Mouse (Mus musculus) limb, embryonic 14.5 days (tissue): ENCODE data around the gene Abcg5. TPM values are rescaled to one million over a fixed set of nuclear protein-coding genes. Genes with fewer than 3 reads are reported as not detected.

ENCODE experiments used
- ATAC-seq: fragments of 200-750 bp; cut with Nextera tagmentation; 2 replicates; pipeline ENCODE4 v1.8.0; 2017; ENCODE audit warnings: low read depth, moderate number of reproducible peaks, moderate TSS enrichment; ENCODE audit not compliant: low FRiP score
- DNase-seq: peaks from one replicate; pipeline ENCODE4 v3.0.0-alpha.2; 2015; ENCODE audit warnings: low spot score
- H3K27ac ChIP-seq: fragments of 300-500 bp; sonication (generic); replicated peaks from 2 replicates; pipeline ENCODE4 v1.5.1; 2014; ENCODE audit warnings: low read depth, mild to moderate bottlenecking, low read length, moderate library complexity, mixed read lengths
- H3K27me3 ChIP-seq: fragments of 300-500 bp; sonication (generic); 2 replicates; pipeline ENCODE4 v1.6.1; 2014; ENCODE audit warnings: low read length, mixed read lengths; ENCODE audit not compliant: control insufficient read depth, insufficient read depth
- H3K36me3 ChIP-seq: fragments of 300-500 bp; sonication (generic); 2 replicates; pipeline ENCODE4 v1.6.1; 2014; ENCODE audit warnings: mild to moderate bottlenecking, low read length, moderate library complexity, mixed read lengths; ENCODE audit not compliant: control insufficient read depth, insufficient read depth
- H3K4me1 ChIP-seq: fragments of 300-500 bp; sonication (generic); 2 replicates; pipeline ENCODE4 v1.6.1; 2014; ENCODE audit warnings: antibody characterized with exemption, low read length, mixed read lengths; ENCODE audit not compliant: control insufficient read depth, insufficient read depth
- H3K4me2 ChIP-seq: fragments of 300-500 bp; sonication (generic); replicated peaks from 2 replicates; pipeline ENCODE4 v1.6.1; 2014; ENCODE audit warnings: low read depth, mild to moderate bottlenecking, low read length, moderate library complexity; ENCODE audit not compliant: severe bottlenecking
- H3K4me3 ChIP-seq: fragments of 300-500 bp; sonication (generic); replicated peaks from 2 replicates; pipeline ENCODE4 v1.5.1; 2014; ENCODE audit warnings: low read length
- H3K9ac ChIP-seq: fragments of 300-500 bp; sonication (generic); 2 replicates; pipeline ENCODE4 v1.6.1; 2014; ENCODE audit warnings: mild to moderate bottlenecking, low read depth, low read length, moderate library complexity; ENCODE audit not compliant: severe bottlenecking
- H3K9me3 ChIP-seq: fragments of 300-500 bp; sonication (generic); 2 replicates; pipeline ENCODE4 v1.6.1; 2016; ENCODE audit warnings: low read length; ENCODE audit not compliant: control insufficient read depth
- POLR2A ChIP-seq: fragments of 200-500 bp; IDR thresholded peaks from 2 replicates; pipeline ENCODE4 v1.8.0; 2012; ENCODE audit warnings: inconsistent platforms, mild to moderate bottlenecking, moderate library complexity, borderline replicate concordance; ENCODE audit not compliant: insufficient read depth, insufficient read length; ENCODE audit errors: extremely low read depth
- WGBS: fragments of 180-500 bp; shearing (Covaris S2); extraction: QIAGEN DNeasy Blood & Tissue Kit; methylation state at CpG from one replicate; pipeline ENCODE4 v1.1.7; 2014; 5-methylcytosine and 5-hydroxymethylcytosine counted together
- polyA plus RNA-seq, 2 experiments: library from polyadenylated mRNA; depleted of rRNA in 1 of 2; stranded (reverse) in 1 of 2; unstranded in 1 of 2; fragments of >200 nt; fragmentation: Nextera tagmentation in 1 of 2; extraction: Ambion mirVana in 1 of 2; gene quantifications; 2 replicates each; pipeline versions ENCODE4 v1.2.1 to v1.2.3; 2012 to 2014

Gene Abcg5
- polyA plus RNA-seq, 2 experiments: 1.3 to 1.7 TPM

DNA sequence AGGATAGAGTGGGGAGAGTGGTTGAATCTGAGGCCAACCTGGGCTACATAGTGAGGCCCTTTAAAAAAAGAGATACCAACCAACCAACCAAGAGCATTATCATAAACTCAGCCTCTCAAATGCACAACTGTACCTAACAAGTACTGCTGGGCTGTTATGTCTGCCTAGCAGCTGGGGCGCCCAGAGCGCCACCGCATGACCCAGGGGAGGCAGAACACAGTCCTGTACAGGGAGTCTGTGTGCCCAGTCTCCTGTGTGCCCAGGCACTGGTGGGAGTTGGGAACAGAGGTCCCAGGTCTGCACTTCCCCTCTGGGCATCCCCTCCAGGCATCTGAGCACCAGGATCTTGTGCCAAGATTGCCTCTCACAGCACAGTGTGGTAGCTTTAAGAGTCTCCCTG lies 42.4 kb upstream of the Abcg5 start:
- ATAC-seq (no peak), DNase-seq (no peak)
- Histone ChIP-seq H3K9me3 (no peaks in the 10 kb centered on the region), H3K4me2 (no peak overlapping the region), H3K4me1 (no peaks in the 10 kb centered on the region), H3K4me3 (no peak overlapping the region), H3K9ac (no peak overlapping the region), H3K27ac (no peak overlapping the region), H3K36me3 (peaks cover 42% of the 10 kb centered on the region), H3K27me3 (no peaks in the 10 kb centered on the region)
- no peak for TF ChIP-seq POLR2A
- WGBS: 92% methylated on average over 3 of the region's 3 CpGs

DNA sequence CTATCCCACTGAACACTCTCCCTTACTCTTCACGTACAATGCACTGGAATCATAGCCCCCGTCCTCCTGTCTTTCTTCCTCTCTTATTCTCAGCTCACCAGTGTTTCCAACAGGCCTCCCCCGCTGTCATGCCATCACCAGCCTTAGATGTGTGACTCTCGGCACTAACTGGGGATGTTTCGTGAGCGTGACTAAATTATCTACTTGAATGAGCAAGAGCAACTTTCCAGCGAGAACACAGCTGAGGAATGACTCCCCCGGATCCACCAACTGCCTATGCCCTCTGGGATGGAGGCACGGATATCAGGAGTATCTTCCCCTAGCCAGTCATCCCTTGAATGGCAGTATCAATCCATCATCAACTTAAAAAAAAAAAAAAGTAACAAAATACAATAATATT lies 41.2 kb upstream of the Abcg5 start:
- Histone ChIP-seq H3K4me1 (no peaks in the 10 kb centered on the region), H3K9ac (no peak overlapping the region), H3K27me3 (no peaks in the 10 kb centered on the region), H3K4me2 (no peak overlapping the region), H3K36me3 (peaks cover 36% of the 10 kb centered on the region), H3K4me3 (no peak overlapping the region), H3K9me3 (no peaks in the 10 kb centered on the region), H3K27ac (no peak overlapping the region)
- DNase-seq: no peak
- ATAC-seq: no peak
- no peak for TF ChIP-seq POLR2A
- 91% methylated on average over 9 of the region's 9 CpGs for WGBS

DNA sequence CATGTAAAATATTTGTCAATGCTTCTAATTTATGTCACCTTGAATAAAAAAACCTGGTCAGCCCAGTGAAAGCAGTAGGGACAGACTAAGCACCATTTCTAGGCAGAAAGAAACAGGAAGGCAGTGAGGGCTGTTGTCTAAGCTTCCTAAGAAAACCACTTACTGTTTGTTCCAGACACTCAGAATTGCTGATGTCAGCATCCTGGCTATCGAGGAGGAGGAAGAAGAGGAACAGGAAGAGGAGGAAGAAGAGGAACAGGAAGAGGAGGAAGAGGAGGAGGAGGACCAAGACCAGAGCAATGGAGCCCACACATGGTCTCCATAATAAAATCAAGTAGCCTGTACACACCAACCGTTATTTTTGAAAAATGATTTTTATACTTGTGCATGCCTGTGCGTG lies 36.3 kb upstream of the Abcg5 start:
- no peaks in the 10 kb centered on the region for H3K4me1 ChIP-seq
- H3K4me3 ChIP-seq: no peak overlapping the region
- H3K36me3 ChIP-seq: peaks cover 18% of the 10 kb centered on the region
- H3K9ac ChIP-seq: no peak overlapping the region
- DNase-seq: no peak
- no peak overlapping the region for H3K4me2 ChIP-seq
- no peak for ATAC-seq
- no peaks in the 10 kb centered on the region for H3K9me3 ChIP-seq
- TF ChIP-seq POLR2A: no peak
- no peaks in the 10 kb centered on the region for H3K27me3 ChIP-seq
- WGBS: 78% methylated on average over 3 of the region's 3 CpGs
- H3K27ac ChIP-seq: no peak overlapping the region

DNA sequence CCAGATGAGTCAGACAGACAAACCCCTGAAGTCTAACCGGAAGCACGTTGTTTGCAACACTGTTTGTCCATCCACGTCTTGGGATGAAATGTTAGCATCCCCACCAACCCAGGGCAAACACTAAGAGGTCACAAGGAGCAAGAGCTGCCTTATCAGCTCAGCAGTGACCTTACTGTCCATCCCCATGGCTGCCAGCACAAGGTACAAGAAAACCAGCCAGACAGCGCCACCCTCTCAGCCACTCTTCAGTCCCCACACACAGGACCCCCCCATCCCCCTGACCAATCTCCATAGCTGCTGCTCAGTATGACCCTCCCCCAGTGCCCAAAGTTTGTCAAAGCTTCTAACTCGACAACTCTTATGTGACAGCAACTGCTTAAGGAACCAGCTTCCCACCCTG lies 34.6 kb upstream of the Abcg5 start:
- WGBS: 57% methylated on average over 5 of the region's 5 CpGs
- Histone ChIP-seq H3K36me3 (peaks cover 13% of the 10 kb centered on the region), H3K27ac (no peak overlapping the region), H3K4me1 (no peaks in the 10 kb centered on the region), H3K4me3 (no peak overlapping the region), H3K9me3 (no peaks in the 10 kb centered on the region), H3K27me3 (no peaks in the 10 kb centered on the region), H3K4me2 (no peak overlapping the region), H3K9ac (no peak overlapping the region)
- DNase-seq (no peak), ATAC-seq (no peak)
- no peak for TF ChIP-seq POLR2A

DNA sequence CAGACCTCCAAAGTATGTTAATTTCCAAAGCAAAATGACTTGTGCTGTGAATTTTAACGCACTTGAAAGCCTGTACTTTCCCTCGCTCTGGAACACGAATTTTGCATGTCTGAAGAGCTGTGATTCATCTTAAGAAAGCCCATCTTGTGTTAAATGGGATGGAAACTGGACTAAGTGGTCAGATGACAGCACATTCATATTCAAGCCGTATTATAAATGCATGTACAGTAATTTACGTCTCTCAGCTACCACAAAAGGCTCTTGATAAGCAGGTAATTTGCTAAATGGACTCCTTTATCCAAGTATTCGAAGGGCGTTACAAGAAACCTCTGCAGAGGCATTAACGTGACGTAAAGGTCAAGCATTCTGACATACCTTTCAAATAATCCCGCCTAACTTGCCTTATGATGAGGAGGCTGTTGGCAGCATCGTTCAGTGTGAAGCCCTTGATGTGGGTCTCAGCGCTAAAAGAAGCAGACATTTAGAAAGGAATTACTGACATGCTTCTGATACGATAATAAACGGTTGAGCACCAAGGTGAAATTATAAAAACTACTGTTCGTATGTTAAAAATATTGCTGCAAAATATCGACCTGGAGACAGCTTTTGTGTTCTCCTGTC lies 33.6 kb upstream of the Abcg5 start:
- Histone ChIP-seq H3K27me3 (no peaks in the 10 kb centered on the region), H3K27ac (no peak overlapping the region), H3K4me3 (no peak overlapping the region), H3K36me3 (peaks cover 12% of the 10 kb centered on the region), H3K9ac (no peak overlapping the region), H3K9me3 (no peaks in the 10 kb centered on the region), H3K4me2 (no peak overlapping the region), H3K4me1 (no peaks in the 10 kb centered on the region)
- WGBS: 83% methylated on average over 16 of the region's 16 CpGs
- no peak for DNase-seq
- TF ChIP-seq POLR2A: no peak
- no peak for ATAC-seq

DNA sequence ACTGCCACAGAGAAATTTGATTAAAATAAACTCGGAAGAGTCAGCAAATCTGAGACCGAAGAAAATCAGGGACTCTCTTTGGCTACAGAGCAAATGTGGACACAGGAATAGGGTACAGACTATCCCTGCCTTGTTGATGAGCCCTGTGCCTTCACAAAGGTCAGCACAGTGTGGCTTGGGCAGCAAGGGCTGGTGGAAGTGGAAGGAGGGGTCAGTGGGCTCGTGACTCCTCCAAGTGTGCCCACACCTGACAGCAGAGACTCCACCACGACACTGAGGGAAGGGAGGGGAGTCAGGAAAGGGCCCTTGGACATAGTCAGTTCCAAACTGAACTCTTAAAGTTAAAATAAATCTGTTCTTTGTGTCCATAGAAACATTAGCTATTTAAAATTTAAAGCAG lies 32.1 kb upstream of the Abcg5 start:
- WGBS: 66% methylated on average over 4 of the region's 4 CpGs
- Histone ChIP-seq H3K4me3 (no peak overlapping the region), H3K27me3 (no peaks in the 10 kb centered on the region), H3K27ac (no peak overlapping the region), H3K4me1 (no peaks in the 10 kb centered on the region), H3K4me2 (no peak overlapping the region), H3K9me3 (no peaks in the 10 kb centered on the region), H3K36me3 (peaks cover 16% of the 10 kb centered on the region), H3K9ac (no peak overlapping the region)
- no peak for TF ChIP-seq POLR2A
- ATAC-seq: no peak
- no peak for DNase-seq
